Mouse (Mus musculus) megakaryocyte, embryonic 14.5 days (primary cell): ENCODE data around the gene Nfatc3. TPM values are rescaled to one million over a fixed set of nuclear protein-coding genes. Genes with fewer than 3 reads are reported as not detected.

Source experiments
- H3K27me3 ChIP-seq: replicated peaks from 2 replicates; pipeline ENCODE3; 2012; ENCODE audit warnings: inconsistent platforms
- H3K36me3 ChIP-seq: replicated peaks from 2 replicates; pipeline ENCODE3; 2012; ENCODE audit warnings: low read length, inconsistent platforms, mixed read lengths
- H3K4me1 ChIP-seq: 2 replicates; pipeline ENCODE4 v1.6.1; 2012; ENCODE audit warnings: inconsistent platforms
- H3K4me3 ChIP-seq: replicated peaks from 2 replicates; pipeline ENCODE3; 2012; ENCODE audit warnings: moderate library complexity, mild to moderate bottlenecking, inconsistent platforms
- H3K9me3 ChIP-seq: 2 replicates; pipeline ENCODE4 v1.6.1; 2012; ENCODE audit warnings: inconsistent platforms
- FLI1 ChIP-seq: IDR thresholded peaks from 2 replicates; pipeline ENCODE4 v1.6.1; 2012; ENCODE audit warnings: low read length, inconsistent platforms, mixed read lengths
- GATA1 ChIP-seq: IDR thresholded peaks from 3 replicates; pipeline ENCODE4 v1.6.1; 2012; ENCODE audit warnings: mixed read lengths, low read length, inconsistent platforms, borderline replicate concordance
- polyA plus RNA-seq: library from polyadenylated mRNA; stranded (reverse); fragments of >175 nt; gene quantifications from 2 replicates; pipeline ENCODE4 v1.2.3, GENCODE M21; 2012; ENCODE audit warnings: low replicate concordance; ENCODE audit not compliant: insufficient read depth

The Nfatc3 gene
- polyA plus RNA-seq, 1 experiment = 1.7 TPM

GRCm38 (mm10) chr8:106158381-106158780 is 99.7 kb downstream of the Nfatc3 start:
- Histone ChIP-seq H3K36me3 (peaks cover 94% of the 10 kb centered on the region), H3K4me1 (peaks cover 55% of the 10 kb centered on the region), H3K9me3 (no peaks in the 10 kb centered on the region), H3K4me3 (no peak overlapping the region), H3K27me3 (no peaks in the 10 kb centered on the region)
- TF ChIP-seq GATA1 = no peak
- TF ChIP-seq FLI1 = no peak

GRCm38 (mm10) chr8:106159876-106160275 is 101.2 kb downstream of the Nfatc3 start:
- H3K4me1 ChIP-seq = peaks cover 43% of the 10 kb centered on the region
- H3K27me3 ChIP-seq = no peaks in the 10 kb centered on the region
- no peaks in the 10 kb centered on the region for H3K9me3 ChIP-seq
- TF ChIP-seq FLI1 (no peak), GATA1 (no peak)
- no peak overlapping the region for H3K4me3 ChIP-seq
- H3K36me3 ChIP-seq = peaks cover 93% of the 10 kb centered on the region

- H3K4me3 ChIP-seq = no peak overlapping the region
- TF ChIP-seq FLI1 (no peak), GATA1 (no peak)
- H3K9me3 ChIP-seq = no peaks in the 10 kb centered on the region
- H3K4me1 ChIP-seq = peaks cover 53% of the 10 kb centered on the region
- no peaks in the 10 kb centered on the region for H3K27me3 ChIP-seq
- H3K36me3 ChIP-seq = peaks cover 82% of the 10 kb centered on the region
Measured at GRCm38 (mm10) chr8:106163251-106163650, 104.6 kb downstream of the Nfatc3 start.

- Histone ChIP-seq H3K9me3 (no peaks in the 10 kb centered on the region), H3K36me3 (peaks cover 60% of the 10 kb centered on the region), H3K4me3 (no peak overlapping the region), H3K4me1 (peaks cover 68% of the 10 kb centered on the region), H3K27me3 (no peaks in the 10 kb centered on the region)
- no peak for TF ChIP-seq GATA1
- TF ChIP-seq FLI1 = no peak
Measured at GRCm38 (mm10) chr8:106165460-106165859, 106.8 kb downstream of the Nfatc3 start.

- peak within 1 kb of the TSS; percentile 99 for H3K4me3 ChIP-seq
- TF ChIP-seq FLI1 (no peak), GATA1 (no peak)
- peaks cover 47% of the 10 kb centered on the region for H3K4me1 ChIP-seq
- no peaks in the 10 kb centered on the region for H3K27me3 ChIP-seq
- H3K36me3 ChIP-seq = peaks cover 30% of the 10 kb centered on the region
- no peaks in the 10 kb centered on the region for H3K9me3 ChIP-seq
Measured at GRCm38 (mm10) chr8:106168356-106169016, 109.8 kb downstream of the Nfatc3 start, which contains the start of gene Slc7a6. TSS of gene Slc7a6 (plus strand) at chr8:106168857.

- no peaks in the 10 kb centered on the region for H3K9me3 ChIP-seq
- H3K4me1 ChIP-seq = peaks cover 45% of the 10 kb centered on the region
- peaks cover 22% of the 10 kb centered on the region for H3K36me3 ChIP-seq
- TF ChIP-seq FLI1 (no peak), GATA1 (no peak)
- no peaks in the 10 kb centered on the region for H3K27me3 ChIP-seq
- H3K4me3 ChIP-seq = peak overlapping the region; percentile 99
Measured at GRCm38 (mm10) chr8:106169017-106169933, 110.6 kb downstream of the Nfatc3 start.

- TF ChIP-seq FLI1 = no peak
- TF ChIP-seq GATA1 = no peak
- Histone ChIP-seq H3K4me1 (peaks cover 45% of the 10 kb centered on the region), H3K9me3 (no peaks in the 10 kb centered on the region), H3K4me3 (peak overlapping the region; percentile 99), H3K27me3 (no peaks in the 10 kb centered on the region), H3K36me3 (peaks cover 16% of the 10 kb centered on the region)
Measured at GRCm38 (mm10) chr8:106169934-106170480, 111.4 kb downstream of the Nfatc3 start.

- Histone ChIP-seq H3K9me3 (no peaks in the 10 kb centered on the region), H3K4me1 (peaks cover 30% of the 10 kb centered on the region), H3K27me3 (no peaks in the 10 kb centered on the region), H3K4me3 (no peak overlapping the region), H3K36me3 (peaks cover 2% of the 10 kb centered on the region)
- TF ChIP-seq GATA1 = no peak
Measured at GRCm38 (mm10) chr8:106173566-106173965, 114.9 kb downstream of the Nfatc3 start.

GRCm38 (mm10) chr8:106176891-106177290 is 118.3 kb downstream of the Nfatc3 start:
- no peaks in the 10 kb centered on the region for H3K9me3 ChIP-seq
- H3K4me1 ChIP-seq = peaks cover 21% of the 10 kb centered on the region; the same call in 1 of the 2 replicates
- TF ChIP-seq GATA1 (no peak), FLI1 (no peak)
- H3K27me3 ChIP-seq = no peaks in the 10 kb centered on the region
- H3K36me3 ChIP-seq = peaks cover 26% of the 10 kb centered on the region
- H3K4me3 ChIP-seq = no peak overlapping the region

- TF ChIP-seq FLI1 (no peak), GATA1 (no peak)
- Histone ChIP-seq H3K36me3 (peaks cover 32% of the 10 kb centered on the region), H3K4me1 (peaks cover 19% of the 10 kb centered on the region), H3K9me3 (no peaks in the 10 kb centered on the region), H3K4me3 (no peak overlapping the region), H3K27me3 (no peaks in the 10 kb centered on the region)
Measured at GRCm38 (mm10) chr8:106177594-106177993, 119.0 kb downstream of the Nfatc3 start.
